In the genomic region with DNA sequence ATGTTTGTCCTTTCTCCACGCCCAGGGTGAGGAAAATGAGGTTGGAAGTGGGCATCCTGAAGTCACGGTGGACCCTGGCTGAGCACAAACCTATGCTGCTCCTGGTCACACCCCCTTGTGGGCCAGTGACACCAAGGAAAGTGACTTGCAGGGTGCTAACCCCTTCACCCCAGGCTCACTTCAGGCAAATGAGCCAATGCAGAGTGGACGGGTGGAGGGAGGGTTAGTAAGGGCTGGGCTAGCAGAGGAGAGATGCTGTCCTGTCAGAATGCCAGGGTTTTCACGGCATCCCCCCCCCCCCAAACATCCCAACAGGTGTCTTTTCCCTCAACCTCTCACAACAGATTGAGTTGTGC, we compare ENCODE assay signal across 8 mouse cellular contexts. TPM values are rescaled to one million over a fixed set of nuclear protein-coding genes. Genes with fewer than 3 reads are reported as not detected.
DNase-seq lines count a peak whose midpoint lies in the region; ATAC-seq and TF ChIP-seq lines count a peak whose summit lies in the region.

No protein-coding gene starts in this region.

- H3K9me3 ChIP-seq in kidney, postnatal 0 days (replicated peaks; ENCODE audit: low read length): no peaks in the 10 kb centered on the region
- H3K9me3 ChIP-seq in intestine, embryonic 16.5 days (ENCODE audit: control insufficient read depth, low read length): no peaks in the 10 kb centered on the region

- peaks cover 37% of the 10 kb centered on the region for H3K4me1 ChIP-seq in kidney, postnatal 0 days (replicated peaks; ENCODE audit: insufficient read depth, low read length)
- peaks cover 13% of the 10 kb centered on the region for H3K4me1 ChIP-seq in embryonic fibroblast, embryonic 13.5 days (ENCODE audit: control insufficient read depth, insufficient read depth, low read length)
- H3K4me1 ChIP-seq in intestine, embryonic 16.5 days (ENCODE audit: control insufficient read depth, insufficient read depth, low read length): peaks cover 27% of the 10 kb centered on the region

- H3K36me3 ChIP-seq in kidney, postnatal 0 days (ENCODE audit: insufficient read depth, low read length): no peaks in the 10 kb centered on the region
- no peaks in the 10 kb centered on the region for H3K36me3 ChIP-seq in intestine, embryonic 16.5 days (ENCODE audit: control insufficient read depth, insufficient read depth, low read length)
- H3K36me3 ChIP-seq in myocyte (ENCODE audit: control insufficient read depth, insufficient read depth): no peaks in the 10 kb centered on the region

- no peak for TF ChIP-seq CTCF in kidney, postnatal 0 days (IDR thresholded peaks at IDR 0.05; ENCODE audit: low read depth)
- TF ChIP-seq CTCF in embryonic fibroblast, embryonic 13.5 days (IDR thresholded peaks at IDR 0.05; ENCODE audit: borderline replicate concordance, insufficient read depth, low read length): no peak

- H3ac ChIP-seq in myocyte (ENCODE audit: control insufficient read depth, insufficient read length): peak overlapping the region; percentile 17

- no peaks in the 10 kb centered on the region for H3K79me2 ChIP-seq in myocyte (ENCODE audit: control insufficient read depth, insufficient read depth)

- H3K4me3 ChIP-seq in kidney, postnatal 0 days (replicated peaks; ENCODE audit: low read depth, low read length): peak overlapping the region; percentile 42
- H3K4me3 ChIP-seq in embryonic fibroblast, embryonic 13.5 days (ENCODE audit: insufficient read depth, low read length): peak overlapping the region; percentile 65
- H3K4me3 ChIP-seq in intestine, embryonic 16.5 days (ENCODE audit: low read length): peak overlapping the region; percentile 52
- peak overlapping the region; percentile 30 for H3K4me3 ChIP-seq in myocyte

- H3K9ac ChIP-seq in kidney, postnatal 0 days (ENCODE audit: low read depth, low read length): peak overlapping the region; percentile 54
- peak overlapping the region; percentile 75 for H3K9ac ChIP-seq in intestine, embryonic 16.5 days (ENCODE audit: low read depth, low read length)

- TF ChIP-seq POLR2A in embryonic fibroblast, embryonic 13.5 days (IDR thresholded peaks at IDR 0.05; ENCODE audit: low read depth, low read length): 0 out of 2 replicates have a peak, but pooled peaks have one; percentile 29
- TF ChIP-seq POLR2A in myocyte (IDR thresholded peaks at IDR 0.05; ENCODE audit: insufficient read length, low read depth): no peak

- no peak for DNase-seq in kidney, postnatal 0 days (ENCODE audit: low spot score)
- no peak for DNase-seq in kidney, adult 8-10 months
- no peak for DNase-seq in cerebellum, postnatal 25 days
- DNase-seq in layer of hippocampus, postnatal 14 days (ENCODE audit: low spot score in 2 of 2): no peak
- no peak for DNase-seq in adrenal gland, postnatal 14 days

- peak overlapping the region; percentile 87 for H3K27ac ChIP-seq in kidney, postnatal 0 days
- H3K27ac ChIP-seq in embryonic fibroblast, embryonic 13.5 days (ENCODE audit: insufficient read depth, low read length): peak overlapping the region; percentile 95
- H3K27ac ChIP-seq in intestine, embryonic 16.5 days (ENCODE audit: low read length): peak overlapping the region; percentile 85

- H3K4me2 ChIP-seq in kidney, postnatal 0 days (ENCODE audit: low read length): peak overlapping the region; percentile 86
- H3K4me2 ChIP-seq in intestine, embryonic 16.5 days (ENCODE audit: low read depth, low read length): peak overlapping the region; percentile 96
- H3K4me2 ChIP-seq in myocyte (ENCODE audit: low read depth): peak overlapping the region; percentile 97

- H3K27me3 ChIP-seq in kidney, postnatal 0 days (ENCODE audit: insufficient read depth, low read length): no peaks in the 10 kb centered on the region
- H3K27me3 ChIP-seq in intestine, embryonic 16.5 days (replicated peaks; ENCODE audit: control insufficient read depth, insufficient read depth, low read length): no peaks in the 10 kb centered on the region
- no peaks in the 10 kb centered on the region for H3K27me3 ChIP-seq in myocyte (ENCODE audit: control insufficient read depth, insufficient read depth, insufficient read length)

- ATAC-seq in kidney, postnatal 0 days (replicated peaks; ENCODE audit: low FRiP score, low read depth): peak; percentile 27
- ATAC-seq in intestine, embryonic 16.5 days: peak; percentile 32; the same call in 1 of the 2 replicates

- 12% methylated on average over 4 of the region's 4 CpGs for WGBS in kidney, postnatal 0 days
- 34% methylated on average over 4 of the region's 4 CpGs for WGBS in intestine, embryonic 16.5 days

TF ChIP-seq in myocyte, 11 proteins besides CTCF, POLR2A, EP300 and RAD21:
- TF ChIP-seq SRF (IDR thresholded peaks at IDR 0.05; ENCODE audit: control insufficient read depth, insufficient read length, low read depth) (no peak), POLR2AphosphoS2 (IDR thresholded peaks at IDR 0.05; ENCODE audit: insufficient read length, low read depth) (no peak), MAX (IDR thresholded peaks at IDR 0.05; ENCODE audit: low read depth) (no peak), REST (IDR thresholded peaks at IDR 0.05; ENCODE audit: insufficient read depth, insufficient read length) (no peak), USF1 (IDR thresholded peaks at IDR 0.05; ENCODE audit: low read depth) (no peak), MYOD1 (IDR thresholded peaks at IDR 0.05; ENCODE audit: control insufficient read depth in 1 of 3, insufficient read length in 2 of 3, low read depth in 2 of 3) (no peak), E2F4 (IDR thresholded peaks at IDR 0.05; ENCODE audit: insufficient read depth) (no peak), TCF3 (IDR thresholded peaks at IDR 0.05; ENCODE audit: insufficient read length, low read depth) (no peak), MYOG (IDR thresholded peaks at IDR 0.05; ENCODE audit: control insufficient read depth in 1 of 3, insufficient read depth in 1 of 3, insufficient read length in 2 of 3, low read depth in 2 of 3) (no peak), TCF12 (IDR thresholded peaks at IDR 0.05; ENCODE audit: insufficient read depth, poor library complexity, severe bottlenecking) (no peak), CEBPB (IDR thresholded peaks at IDR 0.05; ENCODE audit: insufficient read depth, poor library complexity, severe bottlenecking) (no peak)

RNA-seq across cellular contexts. Expression of a gene that starts 0.6 kb away (rescaled TPM):
- 3.6 TPM in 2 replicates for polyA plus RNA-seq in kidney, postnatal 0 days (2015; fragmentation: Nextera tagmentation; extraction: Ambion mirVana)
- polyA plus RNA-seq in embryonic fibroblast, embryonic 13.5 days (2011; ENCODE audit: insufficient read length, low read depth, missing spikeins): 18.9 and 26.4 TPM in 2 replicates
- 2.5 and 3.2 TPM in 2 replicates for polyA plus RNA-seq in intestine, embryonic 16.5 days (2015; fragmentation: Nextera tagmentation; extraction: Ambion mirVana)
- polyA plus RNA-seq in myocyte (2012; fragmentation: generic; extraction: Trizol): 4.6 TPM
- 1 to 10 TPM; 3.0 to 4.1 TPM for total RNA-seq in layer of hippocampus, postnatal 14 days (2021)
- total RNA-seq in adrenal gland, postnatal 14 days (2021): 6.6 and 8.4 TPM in 2 replicates

RNA-seq across cellular contexts. Expression of a gene that starts 28.6 kb away (rescaled TPM):
- polyA plus RNA-seq in kidney, postnatal 0 days (2015; fragmentation: Nextera tagmentation; extraction: Ambion mirVana): 60.9 and 70.2 TPM in 2 replicates
- 109 and 118 TPM in 2 replicates for polyA plus RNA-seq in embryonic fibroblast, embryonic 13.5 days (2011; ENCODE audit: insufficient read length, low read depth, missing spikeins)
- polyA plus RNA-seq in intestine, embryonic 16.5 days (2015; fragmentation: Nextera tagmentation; extraction: Ambion mirVana): 14.7 and 17.0 TPM in 2 replicates
- polyA plus RNA-seq in myocyte (2012; fragmentation: generic; extraction: Trizol): 51.6 TPM
- total RNA-seq in layer of hippocampus, postnatal 14 days (2021): 10 to 100 TPM; 64.6 to 65.1 TPM
- total RNA-seq in adrenal gland, postnatal 14 days (2021): 151 and 187 TPM in 2 replicates

RNA-seq across cellular contexts. Expression of a gene that starts 52.2 kb away (rescaled TPM):
- 173 and 178 TPM in 2 replicates for polyA plus RNA-seq in kidney, postnatal 0 days (2015; fragmentation: Nextera tagmentation; extraction: Ambion mirVana)
- 155 and 327 TPM in 2 replicates for polyA plus RNA-seq in embryonic fibroblast, embryonic 13.5 days (2011; ENCODE audit: insufficient read length, low read depth, missing spikeins)
- polyA plus RNA-seq in intestine, embryonic 16.5 days (2015; fragmentation: Nextera tagmentation; extraction: Ambion mirVana): 15.3 and 17.8 TPM in 2 replicates
- polyA plus RNA-seq in myocyte (2012; fragmentation: generic; extraction: Trizol): 219 TPM
- 10 to 100 TPM; 12.2 to 13.7 TPM for total RNA-seq in layer of hippocampus, postnatal 14 days (2021)
- 188 and 208 TPM in 2 replicates for total RNA-seq in adrenal gland, postnatal 14 days (2021)
